Mouse (Mus musculus): ENCODE results near the gene S100a14. TPM values are rescaled to one million over a fixed set of nuclear protein-coding genes. Genes with fewer than 3 reads are reported as not detected.

Gene S100a14
- polyA plus RNA-seq (2014; fragmentation: Nextera tagmentation; extraction: Ambion mirVana): not detected in 2 replicates

DNA sequence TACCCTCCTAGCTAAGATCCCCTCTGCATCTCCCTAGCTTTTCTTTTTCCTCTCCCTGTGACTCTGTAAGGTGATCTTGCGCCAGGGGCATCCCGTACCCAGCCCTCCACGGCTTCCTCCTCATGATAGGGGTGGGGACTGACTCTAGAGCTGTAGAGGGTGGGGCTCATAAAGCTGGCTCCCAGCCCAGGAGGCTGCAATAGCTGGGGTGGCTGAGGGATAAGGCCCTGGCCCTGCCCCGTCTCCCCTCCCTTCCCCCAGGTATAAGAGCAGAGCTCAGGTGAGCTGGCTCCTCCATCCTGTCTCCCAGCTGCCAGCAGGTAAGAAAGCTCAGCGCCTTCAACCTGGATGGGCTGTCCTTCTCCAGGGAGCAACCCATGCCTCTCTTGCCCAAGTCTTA, at the start of gene S100a14:
S100a14 (plus strand) TSS at position 277 of the 400 bp plus-strand sequence.
- DNase-seq (ENCODE audit: low spot score) (no peak), ATAC-seq (no peak)
- Histone ChIP-seq H3K4me2 (ENCODE audit: low read length) (no peak within 1 kb of the TSS), H3K4me3 (ENCODE audit: low read depth, low read length) (no peak within 1 kb of the TSS), H3K36me3 (ENCODE audit: control insufficient read depth, insufficient read depth, low read length) (no peaks in the 10 kb centered on the region), H3K27me3 (replicated peaks; ENCODE audit: control insufficient read depth, insufficient read depth, low read length) (no peaks in the 10 kb centered on the region), H3K9me3 (replicated peaks; ENCODE audit: control insufficient read depth, low read length) (no peaks in the 10 kb centered on the region), H3K9ac (ENCODE audit: low read length) (no peak within 1 kb of the TSS), H3K4me1 (ENCODE audit: control insufficient read depth, insufficient read depth, low read length) (no peaks in the 10 kb centered on the region), H3K27ac (ENCODE audit: low read depth, low read length) (no peak within 1 kb of the TSS)
- WGBS: 66% methylated on average over 5 of the region's 5 CpGs

DNA sequence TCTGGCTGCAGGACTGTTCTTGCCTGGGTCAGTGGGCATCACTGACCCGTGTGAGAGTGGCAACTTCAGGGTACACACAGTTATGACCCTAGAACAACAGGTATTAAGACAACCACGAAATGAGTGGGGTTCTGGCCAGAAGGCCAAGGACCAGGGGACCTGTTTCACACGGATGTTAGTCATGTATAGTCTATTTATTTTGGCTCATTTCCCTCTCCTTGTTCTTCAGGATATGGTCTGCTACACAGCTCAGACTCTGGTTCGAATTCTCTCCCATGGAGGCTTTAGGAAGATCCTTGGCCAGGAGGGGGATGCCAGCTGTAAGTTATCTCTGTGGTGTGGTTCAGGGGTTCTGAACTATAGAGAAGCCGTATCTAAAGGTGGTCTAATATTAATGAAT, 39.7 kb upstream of the S100a14 start:
- no peaks in the 10 kb centered on the region for H3K4me1 ChIP-seq (ENCODE audit: control insufficient read depth, insufficient read depth, low read length)
- no peak overlapping the region for H3K27ac ChIP-seq (ENCODE audit: low read depth, low read length)
- no peaks in the 10 kb centered on the region for H3K9me3 ChIP-seq (replicated peaks; ENCODE audit: control insufficient read depth, low read length)
- 84% methylated on average over 5 of the region's 5 CpGs for WGBS
- no peak overlapping the region for H3K9ac ChIP-seq (ENCODE audit: low read length)
- ATAC-seq (no peak), DNase-seq (ENCODE audit: low spot score) (no peak)
- H3K36me3 ChIP-seq (ENCODE audit: control insufficient read depth, insufficient read depth, low read length): peaks cover 69% of the 10 kb centered on the region
- no peak overlapping the region for H3K4me2 ChIP-seq (ENCODE audit: low read length)
- H3K27me3 ChIP-seq (replicated peaks; ENCODE audit: control insufficient read depth, insufficient read depth, low read length): no peaks in the 10 kb centered on the region
- no peak overlapping the region for H3K4me3 ChIP-seq (ENCODE audit: low read depth, low read length)

DNA sequence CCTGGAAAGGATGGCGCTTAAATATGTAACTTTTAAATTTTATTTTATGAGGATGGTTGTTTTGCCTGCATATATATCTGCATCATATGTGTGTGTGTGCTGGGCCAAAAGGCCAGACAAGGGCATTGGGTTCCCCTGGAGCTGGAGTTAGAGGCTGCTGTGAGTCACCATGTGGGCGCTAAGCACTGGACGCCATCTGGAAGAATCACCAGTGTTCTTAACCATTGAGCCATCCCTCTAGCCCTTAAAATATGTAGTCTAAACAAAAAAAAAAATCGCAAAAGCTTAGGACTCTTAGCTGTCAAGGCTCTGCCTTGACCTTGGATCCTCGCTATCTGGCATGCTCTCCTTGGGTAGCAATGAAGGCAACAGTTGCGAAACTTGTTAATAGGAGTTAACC, 38.1 kb upstream of the S100a14 start:
- ATAC-seq (no peak), DNase-seq (ENCODE audit: low spot score) (no peak)
- Histone ChIP-seq H3K36me3 (ENCODE audit: control insufficient read depth, insufficient read depth, low read length) (peaks cover 53% of the 10 kb centered on the region), H3K27ac (ENCODE audit: low read depth, low read length) (no peak overlapping the region), H3K4me2 (ENCODE audit: low read length) (no peak overlapping the region), H3K27me3 (replicated peaks; ENCODE audit: control insufficient read depth, insufficient read depth, low read length) (no peaks in the 10 kb centered on the region), H3K9ac (ENCODE audit: low read length) (no peak overlapping the region), H3K4me3 (ENCODE audit: low read depth, low read length) (no peak overlapping the region), H3K9me3 (replicated peaks; ENCODE audit: control insufficient read depth, low read length) (no peaks in the 10 kb centered on the region), H3K4me1 (ENCODE audit: control insufficient read depth, insufficient read depth, low read length) (no peaks in the 10 kb centered on the region)
- 90% methylated on average over 6 of the region's 6 CpGs for WGBS

DNA sequence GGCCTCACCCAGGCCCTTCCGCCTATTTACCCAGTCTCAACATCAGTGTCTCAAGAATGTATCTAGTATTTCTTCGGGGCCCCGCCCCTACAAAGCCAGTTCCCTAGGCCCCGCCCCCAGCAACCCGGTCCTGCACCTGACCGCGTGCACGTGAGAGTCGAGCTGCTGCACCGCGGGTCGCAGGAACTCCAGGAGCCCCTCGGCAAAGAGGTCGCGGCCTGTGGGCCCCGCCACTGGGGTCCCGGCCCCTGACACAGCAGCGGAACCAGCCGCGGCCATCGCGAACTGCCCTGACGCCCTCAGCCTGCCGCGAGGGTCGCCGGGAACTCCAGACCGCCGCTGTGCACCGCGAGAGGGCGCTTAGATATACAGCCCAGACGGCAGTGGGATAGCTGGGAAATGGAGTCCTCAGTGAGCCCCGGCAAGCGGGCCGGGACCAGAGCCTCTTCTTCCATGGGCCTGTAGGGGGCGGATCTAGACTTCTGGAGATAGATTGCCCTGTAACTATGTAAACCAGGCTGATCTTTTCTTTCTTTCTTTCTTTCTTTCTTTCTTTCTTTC, 35.9 kb upstream of the S100a14 start, which contains the start of gene Snapin:
Snapin (minus strand) TSS at position 338 of the 561 bp plus-strand sequence.
- H3K27ac ChIP-seq (ENCODE audit: low read depth, low read length): peak within 1 kb of the TSS; percentile 49; the same call in 1 of the 2 replicates
- H3K4me3 ChIP-seq (ENCODE audit: low read depth, low read length): peak within 1 kb of the TSS; percentile 73
- DNase-seq (ENCODE audit: low spot score): peak; percentile 98
- no peaks in the 10 kb centered on the region for H3K4me1 ChIP-seq (ENCODE audit: control insufficient read depth, insufficient read depth, low read length)
- H3K9ac ChIP-seq (ENCODE audit: low read length): peak within 1 kb of the TSS; percentile 78
- H3K9me3 ChIP-seq (replicated peaks; ENCODE audit: control insufficient read depth, low read length): no peaks in the 10 kb centered on the region
- H3K36me3 ChIP-seq (ENCODE audit: control insufficient read depth, insufficient read depth, low read length): peaks cover 33% of the 10 kb centered on the region
- no peaks in the 10 kb centered on the region for H3K27me3 ChIP-seq (replicated peaks; ENCODE audit: control insufficient read depth, insufficient read depth, low read length)
- H3K4me2 ChIP-seq (ENCODE audit: low read length): peak within 1 kb of the TSS; percentile 51
- peak; percentile 99 for ATAC-seq
- under 1% methylated on average over 37 of the region's 37 CpGs for WGBS

DNA sequence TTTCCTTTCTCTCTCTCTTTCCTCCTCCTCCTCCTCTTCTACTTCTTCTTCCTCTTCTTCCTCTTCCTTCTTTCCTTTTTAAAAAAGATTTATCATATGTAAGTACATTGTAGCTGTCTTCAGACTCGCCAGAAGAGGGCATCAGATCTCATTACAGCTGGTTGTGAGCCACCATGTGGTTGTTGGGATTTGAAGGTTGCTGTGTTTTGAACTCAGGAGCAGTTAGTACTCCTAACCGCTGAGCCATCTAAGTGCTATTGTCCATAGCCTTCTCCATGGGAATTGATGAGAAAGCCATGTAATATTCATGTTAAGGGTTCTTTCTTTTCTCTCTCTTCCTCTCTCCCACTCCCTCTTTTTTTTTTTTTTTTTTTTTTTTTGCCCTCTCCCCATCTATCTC, 35.3 kb upstream of the S100a14 start:
- no peak for ATAC-seq
- DNase-seq (ENCODE audit: low spot score): peak; percentile 30
- no peak overlapping the region for H3K9ac ChIP-seq (ENCODE audit: low read length)
- no peak overlapping the region for H3K4me3 ChIP-seq (ENCODE audit: low read depth, low read length)
- no peaks in the 10 kb centered on the region for H3K4me1 ChIP-seq (ENCODE audit: control insufficient read depth, insufficient read depth, low read length)
- H3K36me3 ChIP-seq (ENCODE audit: control insufficient read depth, insufficient read depth, low read length): peaks cover 33% of the 10 kb centered on the region
- 47% methylated on average over 2 of the region's 2 CpGs for WGBS
- no peak overlapping the region for H3K27ac ChIP-seq (ENCODE audit: low read depth, low read length)
- no peaks in the 10 kb centered on the region for H3K27me3 ChIP-seq (replicated peaks; ENCODE audit: control insufficient read depth, insufficient read depth, low read length)
- no peaks in the 10 kb centered on the region for H3K9me3 ChIP-seq (replicated peaks; ENCODE audit: control insufficient read depth, low read length)
- no peak overlapping the region for H3K4me2 ChIP-seq (ENCODE audit: low read length)

DNA sequence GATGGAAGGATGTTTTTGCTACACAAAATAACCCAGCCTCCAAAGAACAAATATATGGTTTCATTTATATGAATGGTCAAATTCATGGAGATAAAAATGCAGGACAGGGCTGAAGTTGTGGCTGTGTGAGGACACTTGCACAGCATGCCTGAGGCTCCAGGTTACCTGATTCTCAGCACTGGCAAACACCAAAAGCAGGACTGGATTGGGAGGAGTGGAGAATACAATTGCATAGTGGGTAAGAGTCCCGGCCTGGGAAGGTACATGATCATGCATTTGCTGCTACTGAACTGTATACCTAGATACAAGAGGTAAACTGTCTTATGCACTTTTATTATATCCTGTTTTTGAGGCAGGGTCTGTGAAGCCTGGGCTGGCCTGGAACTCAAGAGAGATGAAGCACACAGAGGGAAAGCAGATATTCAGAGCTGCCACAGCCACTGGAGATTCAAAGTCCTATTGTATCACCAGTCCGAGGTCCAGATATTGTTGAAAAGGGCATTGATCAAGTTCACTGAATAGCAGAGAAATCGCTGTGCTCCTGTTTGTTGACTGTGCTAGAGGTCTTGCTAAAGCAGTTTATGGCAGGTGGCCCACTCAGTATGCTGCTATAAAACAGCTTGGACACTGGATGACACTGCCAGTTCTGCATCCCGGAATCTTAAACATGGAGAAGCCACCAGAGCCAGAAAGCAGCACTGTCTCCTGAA, 32.7 kb upstream of the S100a14 start:
- no peaks in the 10 kb centered on the region for H3K27me3 ChIP-seq (replicated peaks; ENCODE audit: control insufficient read depth, insufficient read depth, low read length)
- H3K9ac ChIP-seq (ENCODE audit: low read length): no peak overlapping the region
- H3K9me3 ChIP-seq (replicated peaks; ENCODE audit: control insufficient read depth, low read length): no peaks in the 10 kb centered on the region
- no peak overlapping the region for H3K4me2 ChIP-seq (ENCODE audit: low read length)
- H3K36me3 ChIP-seq (ENCODE audit: control insufficient read depth, insufficient read depth, low read length): peaks cover 35% of the 10 kb centered on the region
- WGBS: 69% methylated on average over 4 of the region's 4 CpGs
- no peak for DNase-seq (ENCODE audit: low spot score)
- H3K27ac ChIP-seq (ENCODE audit: low read depth, low read length): no peak overlapping the region
- H3K4me1 ChIP-seq (ENCODE audit: control insufficient read depth, insufficient read depth, low read length): no peaks in the 10 kb centered on the region
- no peak for ATAC-seq
- no peak overlapping the region for H3K4me3 ChIP-seq (ENCODE audit: low read depth, low read length)

DNA sequence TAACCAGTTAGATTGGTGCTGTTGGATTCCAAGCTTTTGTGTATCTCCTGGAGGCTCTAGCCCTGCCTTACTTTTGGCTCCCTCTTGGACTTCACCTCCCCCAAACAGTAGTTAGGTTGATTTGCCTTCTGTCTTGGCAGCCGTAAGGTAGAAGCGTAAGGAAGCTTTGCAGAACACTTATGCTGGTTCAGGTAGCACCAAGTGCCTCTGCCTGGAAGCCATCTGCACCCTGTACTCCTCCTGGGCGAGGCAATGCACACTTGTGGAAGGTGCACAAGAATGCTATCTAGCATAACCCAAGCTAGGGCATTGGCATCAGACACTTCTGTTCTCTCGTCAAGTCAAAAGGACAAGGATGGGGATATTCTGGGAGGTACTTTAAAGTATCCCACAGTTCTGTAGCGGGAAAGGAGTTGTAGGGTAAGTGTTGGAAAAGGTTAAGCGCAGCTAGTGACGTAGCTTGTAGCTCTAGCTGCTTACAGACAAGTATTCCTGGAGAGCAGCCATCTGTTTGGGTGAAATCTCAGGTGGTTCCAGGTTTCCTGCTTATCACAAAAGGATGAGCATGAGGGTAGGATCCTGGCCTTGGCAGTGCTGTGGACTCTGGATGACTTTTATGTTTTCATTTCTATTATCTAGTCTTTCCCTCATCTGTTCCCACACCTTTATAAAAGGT, 30.7 kb upstream of the S100a14 start:
- Histone ChIP-seq H3K9ac (ENCODE audit: low read length) (no peak overlapping the region), H3K27ac (ENCODE audit: low read depth, low read length) (no peak overlapping the region), H3K27me3 (replicated peaks; ENCODE audit: control insufficient read depth, insufficient read depth, low read length) (no peaks in the 10 kb centered on the region), H3K4me2 (ENCODE audit: low read length) (no peak overlapping the region), H3K4me1 (ENCODE audit: control insufficient read depth, insufficient read depth, low read length) (no peaks in the 10 kb centered on the region), H3K36me3 (ENCODE audit: control insufficient read depth, insufficient read depth, low read length) (peaks cover 50% of the 10 kb centered on the region), H3K4me3 (ENCODE audit: low read depth, low read length) (no peak overlapping the region), H3K9me3 (replicated peaks; ENCODE audit: control insufficient read depth, low read length) (no peaks in the 10 kb centered on the region)
- WGBS: 93% methylated on average over 7 of the region's 7 CpGs
- ATAC-seq (no peak), DNase-seq (ENCODE audit: low spot score) (no peak)

DNA sequence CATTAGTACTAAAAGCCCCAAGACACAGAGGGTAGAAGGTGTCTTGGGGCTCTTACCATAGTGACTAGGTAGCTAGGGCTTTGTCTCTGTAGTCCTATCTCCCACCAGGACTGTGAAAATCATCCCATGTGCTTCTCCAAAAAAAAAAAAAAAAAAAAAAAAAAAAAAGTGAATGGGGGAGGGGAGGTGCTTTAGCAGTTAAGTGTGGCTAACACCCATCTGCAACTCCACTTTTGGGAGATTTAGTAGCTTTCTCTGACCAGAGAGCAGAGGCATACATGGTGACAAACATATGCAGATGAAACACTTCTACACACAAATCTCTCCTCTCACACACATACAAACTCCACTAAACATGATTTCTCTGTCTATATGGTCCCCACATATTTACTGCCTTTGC, 29.1 kb upstream of the S100a14 start:
- Histone ChIP-seq H3K4me3 (ENCODE audit: low read depth, low read length) (no peak overlapping the region), H3K27me3 (replicated peaks; ENCODE audit: control insufficient read depth, insufficient read depth, low read length) (no peaks in the 10 kb centered on the region), H3K36me3 (ENCODE audit: control insufficient read depth, insufficient read depth, low read length) (peaks cover 66% of the 10 kb centered on the region), H3K27ac (ENCODE audit: low read depth, low read length) (no peak overlapping the region), H3K9ac (ENCODE audit: low read length) (no peak overlapping the region), H3K9me3 (replicated peaks; ENCODE audit: control insufficient read depth, low read length) (no peaks in the 10 kb centered on the region), H3K4me2 (ENCODE audit: low read length) (no peak overlapping the region), H3K4me1 (ENCODE audit: control insufficient read depth, insufficient read depth, low read length) (no peaks in the 10 kb centered on the region)
- DNase-seq (ENCODE audit: low spot score) (no peak), ATAC-seq (no peak)

DNA sequence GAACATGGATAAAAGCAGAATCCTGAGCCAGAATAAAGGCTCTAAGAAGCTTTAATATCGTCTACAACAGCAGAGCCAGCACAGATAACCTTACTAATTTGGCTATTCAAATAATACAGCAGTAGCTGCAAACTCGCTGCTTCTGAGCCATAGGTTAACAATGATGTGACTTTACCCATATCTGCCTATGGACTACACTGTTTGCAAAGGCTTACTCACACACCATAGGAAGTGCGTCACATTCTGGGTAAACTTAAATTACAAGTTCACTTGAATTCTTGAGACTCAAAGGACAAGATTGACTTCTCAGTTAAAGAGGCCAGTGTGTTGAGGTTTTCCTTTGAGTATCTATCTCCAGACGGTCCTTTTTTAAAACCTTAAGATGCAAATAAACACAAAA, 23.2 kb upstream of the S100a14 start:
- no peaks in the 10 kb centered on the region for H3K27me3 ChIP-seq (replicated peaks; ENCODE audit: control insufficient read depth, insufficient read depth, low read length)
- peaks cover 11% of the 10 kb centered on the region for H3K4me1 ChIP-seq (ENCODE audit: control insufficient read depth, insufficient read depth, low read length)
- no peak overlapping the region for H3K4me2 ChIP-seq (ENCODE audit: low read length)
- no peak overlapping the region for H3K9ac ChIP-seq (ENCODE audit: low read length)
- ATAC-seq (no peak), DNase-seq (ENCODE audit: low spot score) (no peak)
- H3K9me3 ChIP-seq (replicated peaks; ENCODE audit: control insufficient read depth, low read length): no peaks in the 10 kb centered on the region
- WGBS: 75% methylated on average over 4 of the region's 4 CpGs
- no peak overlapping the region for H3K27ac ChIP-seq (ENCODE audit: low read depth, low read length)
- no peak overlapping the region for H3K4me3 ChIP-seq (ENCODE audit: low read depth, low read length)
- peaks cover 89% of the 10 kb centered on the region for H3K36me3 ChIP-seq (ENCODE audit: control insufficient read depth, insufficient read depth, low read length)

Data from forebrain, embryonic 14.5 days (tissue).